Mouse (Mus musculus): ENCODE results near the gene Hnrnph1.

Hnrnph1 gene

DNA sequence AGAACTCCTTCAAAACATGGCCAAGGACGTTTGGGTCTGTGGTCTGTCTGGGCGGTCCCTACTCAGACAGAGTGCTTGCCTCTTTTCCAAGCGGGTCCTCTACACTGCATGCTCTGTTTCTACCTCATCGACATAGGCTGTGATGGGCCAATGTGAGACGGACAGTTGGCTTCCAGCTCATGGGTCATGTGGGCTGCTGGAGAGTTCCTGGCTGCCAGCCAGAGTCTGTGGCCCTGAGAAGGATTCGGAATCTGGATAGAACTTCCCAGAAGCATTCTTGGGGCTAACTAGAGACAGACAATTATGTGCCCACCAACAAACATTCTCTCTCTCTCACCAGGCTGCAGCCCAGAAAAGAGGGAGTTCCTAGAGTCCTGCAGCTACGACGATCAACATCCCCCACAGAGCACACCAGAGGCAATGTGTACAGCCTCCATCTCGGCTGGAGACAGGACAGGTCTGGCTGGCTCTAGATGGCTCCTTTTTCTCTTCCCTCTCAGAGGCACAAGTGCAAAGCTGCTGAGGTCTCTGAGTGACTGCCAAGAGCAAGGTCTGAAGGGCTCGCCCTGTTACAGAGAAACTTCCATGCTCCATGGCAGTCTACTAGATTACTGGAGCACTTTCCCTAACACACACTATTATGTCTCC lies 26.7 kb downstream of the Hnrnph1 start:
- no peak for DNase-seq (ENCODE audit: low spot score in 2 of 2)

- no peak for DNase-seq (ENCODE audit: low spot score in 2 of 2)
Measured at GRCm38 (mm10) chr11:50407235-50407634, 30.4 kb downstream of the Hnrnph1 start.

DNA sequence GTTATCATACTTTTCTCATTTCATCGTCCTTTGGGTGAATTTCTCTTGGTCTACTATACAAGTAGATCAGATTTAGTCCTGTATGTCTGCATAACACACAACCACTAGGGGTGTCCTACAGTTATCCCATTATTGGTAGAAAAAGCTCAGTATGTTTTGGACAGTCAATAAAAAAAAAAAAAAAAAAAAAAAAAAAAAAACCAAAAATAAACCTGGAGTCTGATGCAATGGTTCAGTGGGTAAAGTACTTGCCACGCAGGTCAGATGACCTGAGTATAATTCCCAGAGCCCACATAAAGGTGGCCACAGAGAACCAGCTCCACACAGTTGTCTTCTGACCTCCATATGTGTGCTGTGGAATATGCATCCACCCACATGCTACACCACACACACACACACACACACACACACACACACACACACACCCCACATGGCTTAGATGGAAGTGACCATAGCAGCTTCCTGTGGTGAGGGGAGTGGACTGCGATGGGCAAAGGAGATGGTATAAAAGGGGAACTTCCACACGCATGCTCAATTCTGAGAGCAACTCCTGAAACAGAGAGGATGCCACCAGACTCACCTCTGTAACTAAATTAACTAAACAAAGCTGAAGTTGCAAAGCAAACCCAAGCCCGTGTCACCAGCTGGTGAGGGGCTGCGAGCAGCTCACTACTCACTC lies 38.9 kb downstream of the Hnrnph1 start:
- no peak for DNase-seq (ENCODE audit: low spot score in 2 of 2)

DNA sequence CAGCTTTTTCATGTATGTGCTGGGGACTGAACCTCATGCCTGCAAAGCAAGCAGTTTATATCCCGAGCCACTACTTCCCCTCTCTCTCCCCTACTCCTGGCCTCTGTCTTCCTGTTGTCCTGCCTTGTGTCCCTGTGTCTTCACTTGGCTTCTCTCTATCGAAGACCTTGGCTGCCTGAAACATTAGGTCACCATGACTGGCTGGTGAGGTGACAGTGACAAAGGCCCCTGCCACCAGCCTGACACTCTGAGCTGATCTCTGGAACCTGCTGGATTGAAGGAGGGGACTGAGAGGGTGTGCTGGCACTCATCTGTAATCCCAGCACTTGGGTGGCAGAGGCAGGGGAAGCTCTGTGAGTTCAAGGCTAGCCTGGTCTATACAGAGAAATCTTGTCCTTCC lies 41.1 kb downstream of the Hnrnph1 start:
- DNase-seq (ENCODE audit: low spot score in 2 of 2): no peak

DNA sequence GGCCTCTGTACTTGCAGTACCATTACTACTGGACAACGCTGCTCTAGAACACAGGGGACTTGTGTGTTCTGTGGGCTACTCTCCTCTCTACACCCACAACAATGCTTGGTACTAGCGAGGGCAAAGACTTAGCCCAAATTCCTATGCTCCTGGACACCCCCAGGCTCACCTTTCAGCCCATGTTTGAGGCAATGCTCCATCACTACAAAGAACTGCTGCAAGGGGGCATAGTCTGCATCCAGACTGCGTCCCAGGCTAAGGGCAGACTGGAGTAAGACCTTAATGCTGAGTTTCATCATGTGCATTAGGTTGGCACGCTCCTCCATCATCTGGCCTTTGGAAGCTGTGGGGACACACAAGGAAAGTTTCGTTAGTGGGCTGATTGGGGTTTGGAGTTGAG lies 44.7 kb downstream of the Hnrnph1 start:
- DNase-seq (ENCODE audit: low spot score in 2 of 2): no peak

DNA sequence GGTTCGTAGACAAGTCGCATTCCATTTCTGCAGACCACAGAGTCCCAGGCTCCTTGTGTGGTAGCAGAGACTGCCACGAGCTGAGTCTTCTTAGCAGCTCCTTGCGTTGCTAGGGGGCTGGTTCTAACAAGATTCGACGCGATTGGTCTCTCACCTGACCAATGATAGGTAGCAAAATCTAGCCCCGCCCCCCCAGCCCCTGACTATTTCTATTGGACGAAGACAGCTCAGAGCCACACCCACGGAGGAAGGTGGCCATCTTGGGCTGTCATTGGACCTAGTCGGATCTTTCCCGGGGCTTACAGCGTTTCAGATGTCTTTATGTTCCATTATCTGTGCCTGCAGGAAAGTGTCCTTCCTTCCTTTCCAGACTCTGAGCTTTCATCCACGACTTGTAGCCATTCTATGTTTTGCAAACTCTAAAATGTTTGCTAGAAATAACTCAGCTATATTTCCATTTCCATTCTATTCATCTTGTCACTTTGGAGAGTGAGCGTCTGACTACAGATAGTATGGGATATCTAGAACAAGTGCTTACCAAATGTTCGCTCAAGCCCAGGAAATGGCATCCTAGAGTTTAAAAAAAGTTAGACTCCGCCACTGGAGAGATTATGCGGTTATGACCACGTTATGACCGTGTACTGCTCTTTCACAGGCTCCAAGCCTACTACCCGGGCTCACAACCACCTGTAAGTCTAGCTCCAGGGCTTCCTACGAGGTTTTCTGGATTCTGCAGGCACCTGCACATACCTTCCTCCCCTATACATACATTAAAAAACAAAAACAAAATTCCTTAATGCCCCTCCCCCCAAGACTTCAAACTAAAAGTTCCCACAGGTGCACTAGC lies 45.4 kb downstream of the Hnrnph1 start:
- peak; percentile 40 to 66 for DNase-seq (ENCODE audit: low spot score in 2 of 2)

- no peak for DNase-seq (ENCODE audit: low spot score in 2 of 2)
Measured at GRCm38 (mm10) chr11:50426056-50426455, 49.3 kb downstream of the Hnrnph1 start.

DNA sequence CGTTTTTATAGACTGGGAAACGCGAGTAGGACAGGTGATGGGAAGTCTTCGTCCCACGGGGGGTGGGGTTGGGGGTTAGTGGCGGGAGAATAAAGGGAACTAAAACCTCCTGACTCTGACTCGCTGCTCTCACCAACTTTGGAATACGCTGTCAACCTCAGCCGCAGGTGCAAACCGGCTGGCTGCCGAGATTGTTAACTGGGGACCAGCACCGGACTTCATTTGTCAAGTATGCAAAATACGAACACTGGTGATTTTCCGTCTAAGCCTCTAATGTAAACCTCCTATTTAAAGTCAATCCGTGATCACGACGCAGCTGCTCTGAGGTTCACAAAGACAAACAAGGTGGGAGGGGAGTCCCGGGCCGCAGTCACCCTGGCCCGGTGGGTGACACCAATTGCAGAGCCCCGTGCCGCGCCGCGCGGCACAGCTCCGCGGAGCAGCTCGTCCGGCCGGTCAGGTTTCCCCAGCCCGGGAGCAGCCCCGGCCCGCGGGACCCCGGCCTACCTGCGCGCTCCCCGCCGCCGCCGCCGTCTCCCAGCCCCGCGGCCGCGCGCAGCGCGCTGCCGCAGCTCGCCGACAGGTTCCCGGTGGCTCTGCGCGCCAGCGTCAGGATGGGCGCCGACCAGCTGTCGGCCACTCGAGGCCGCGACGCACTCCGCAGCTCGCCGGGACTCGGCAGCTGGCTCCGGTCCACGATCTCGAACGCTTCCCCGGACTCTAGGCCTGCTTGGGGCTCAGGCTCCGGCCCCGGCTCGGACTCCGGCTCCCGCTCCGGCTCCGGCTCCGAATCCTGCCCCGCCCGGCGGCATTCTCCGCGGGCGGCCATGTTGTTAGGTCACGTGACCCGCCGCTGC lies 53.7 kb downstream of the Hnrnph1 start, which contains the start of gene Rufy1:
Rufy1 (minus strand) TSS at position 849 of the 857 bp plus-strand sequence.
- DNase-seq (ENCODE audit: low spot score in 2 of 2): peak; percentile 79 to 85

DNA sequence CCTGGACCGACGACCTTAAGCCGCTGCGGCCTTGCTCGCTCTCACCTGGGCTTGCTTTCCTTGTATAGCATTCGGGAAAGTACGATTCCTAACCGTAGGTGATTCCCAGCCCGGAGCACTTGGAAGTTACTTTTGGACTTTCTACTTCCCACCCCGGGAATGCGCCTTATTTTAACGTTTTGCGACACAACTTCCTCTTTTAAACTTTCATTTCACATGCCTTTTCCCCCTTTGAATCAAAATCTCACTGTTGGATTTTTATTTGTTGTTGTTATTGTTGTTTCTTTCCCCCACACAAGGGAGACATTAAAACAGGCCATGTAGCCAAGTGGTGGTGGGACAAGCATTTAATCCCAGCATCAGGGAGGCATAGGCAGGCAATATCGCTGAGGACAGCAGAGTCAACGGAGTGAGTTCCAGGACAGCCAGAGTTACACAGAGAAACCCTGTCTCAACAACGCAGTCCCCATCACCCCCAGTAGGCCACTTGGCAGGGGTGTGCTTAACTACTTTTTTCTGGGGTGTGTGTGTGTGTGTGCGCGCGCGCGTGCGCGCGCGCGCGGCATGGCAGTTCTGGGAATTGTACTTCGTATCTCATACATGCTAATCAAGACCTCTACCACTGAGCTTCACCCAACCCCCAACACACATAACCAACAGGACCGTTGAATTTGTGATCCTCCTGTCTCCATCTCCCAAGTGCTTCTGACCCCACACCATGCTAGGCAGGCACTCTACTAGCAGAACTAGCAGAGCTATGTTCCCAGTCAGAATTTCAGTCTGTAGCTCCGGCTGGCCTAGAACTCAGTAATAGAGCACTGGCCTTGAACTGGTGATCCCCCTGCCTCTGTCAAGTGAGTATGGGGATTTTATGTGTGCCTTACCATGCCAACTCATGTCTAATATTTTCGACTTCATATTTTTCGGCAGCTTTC lies 54.6 kb downstream of the Hnrnph1 start:
- DNase-seq (ENCODE audit: low spot score in 2 of 2): no peak

GRCm38 (mm10) chr11:50432069-50432440 lies 55.3 kb downstream of the Hnrnph1 start:
- no peak for DNase-seq (ENCODE audit: low spot score in 2 of 2)

- no peak for DNase-seq (ENCODE audit: low spot score in 2 of 2)
Measured at GRCm38 (mm10) chr11:50432896-50433295, 56.1 kb downstream of the Hnrnph1 start.
